ENCODE assay signal across 11 mouse cellular contexts in the genomic region with DNA sequence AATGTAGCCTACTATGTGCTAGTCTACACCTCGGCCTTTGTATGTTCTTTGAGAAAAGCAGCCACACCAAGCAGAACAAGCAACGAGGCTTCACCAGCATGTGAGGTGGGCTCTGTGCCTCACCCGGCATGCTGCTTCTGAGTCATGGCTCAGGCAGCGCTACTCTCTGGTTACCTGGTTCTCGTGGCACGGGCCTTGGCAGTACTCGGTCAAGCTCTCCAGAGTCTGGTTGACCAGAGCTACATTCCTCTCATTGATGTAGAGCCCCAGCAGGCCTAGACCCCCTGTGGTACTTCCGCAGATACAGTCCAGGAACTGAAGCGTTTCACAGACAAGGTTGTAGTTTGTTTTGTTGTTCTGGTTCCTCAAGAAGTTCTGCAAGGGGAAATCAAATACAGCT.
"Had no signal": no experiment of that assay in that cellular context is flagged by ENCODE, and none has a peak within 500 bp of the region (broad histone marks: within the 10 kb centered on the region; RNA-seq: fewer than 3 reads in every experiment).

No protein-coding gene starts in this region.

- H3K27ac ChIP-seq: kidney, embryonic 15.5 days; midbrain, embryonic 13.5 days; stomach, postnatal 0 days had no signal

- H3K9me3 ChIP-seq: kidney, embryonic 15.5 days; midbrain, embryonic 13.5 days had no signal

- H3K4me1 ChIP-seq: kidney, embryonic 15.5 days had no signal

- H3K4me3 ChIP-seq: kidney, embryonic 15.5 days; midbrain, embryonic 13.5 days had no signal

- ATAC-seq: lung, postnatal 0 days; midbrain, embryonic 13.5 days had no signal

- DNase-seq: kidney, adult 2 months; kidney, postnatal 14 days; left cerebral cortex, postnatal 4 days; lung, adult 2 months; lung, postnatal 36 days; right cerebral cortex, postnatal 14 days; thymus, postnatal 14 days had no signal

- H3K36me3 ChIP-seq: kidney, embryonic 15.5 days; midbrain, embryonic 13.5 days had no signal

- H3K4me2 ChIP-seq: kidney, embryonic 15.5 days; midbrain, embryonic 13.5 days had no signal

- H3K27me3 ChIP-seq: kidney, embryonic 15.5 days; midbrain, embryonic 13.5 days had no signal

- H3K9ac ChIP-seq: kidney, embryonic 15.5 days; midbrain, embryonic 13.5 days had no signal
